Mouse (Mus musculus) ES-E14 (cell line): ENCODE measurements around the gene Acad12. TPM values are rescaled to one million over a fixed set of nuclear protein-coding genes. Genes with fewer than 3 reads are reported as not detected.

Experiments
- DNase-seq: peaks from one replicate; pipeline ENCODE4 v3.0.0-alpha.2; 2013; ENCODE audit warnings: low read depth, low spot score
- H3K27ac ChIP-seq: 2 replicates; pipeline ENCODE4 v1.5.1; 2012; ENCODE audit warnings: low read depth, mild to moderate bottlenecking, low read length, moderate library complexity, mixed read lengths; ENCODE audit not compliant: poor library complexity, insufficient read depth, severe bottlenecking
- H3K36me3 ChIP-seq: 2 replicates; pipeline ENCODE4 v1.6.1; 2012; ENCODE audit warnings: mild to moderate bottlenecking, low read length, moderate library complexity, mixed read lengths; ENCODE audit not compliant: control insufficient read depth, poor library complexity, insufficient read depth, severe bottlenecking
- H3K4me1 ChIP-seq, 2 experiments: fragments of 150-350 bp in 1 of 2; sonication (generic) in 1 of 2; 2 replicates each; pipeline ENCODE4 v1.6.1; 2012; ENCODE audit warnings: low read length in 2 of 2, mild to moderate bottlenecking in 1 of 2, mixed read lengths in 1 of 2; ENCODE audit not compliant: control insufficient read depth in 2 of 2, insufficient read depth in 2 of 2, poor library complexity in 1 of 2
- H3K4me3 ChIP-seq, 2 experiments: fragments of 150-350 bp in 1 of 2; sonication (generic) in 1 of 2; 2 replicates each; pipeline ENCODE4 v1.5.1; 2012; ENCODE audit warnings: low read length in 2 of 2, low read depth in 1 of 2, mild to moderate bottlenecking in 1 of 2, mixed read lengths in 1 of 2; ENCODE audit not compliant: insufficient read depth in 1 of 2, poor library complexity in 1 of 2, severe bottlenecking in 1 of 2
- H3K9ac ChIP-seq: 2 replicates; pipeline ENCODE4 v1.6.1; 2012; ENCODE audit warnings: low read depth, mild to moderate bottlenecking, low read length, mixed read lengths; ENCODE audit not compliant: poor library complexity, insufficient read depth, severe bottlenecking
- H3K9me3 ChIP-seq: fragments of 150-350 bp; sonication (generic); 2 replicates; pipeline ENCODE4 v1.6.1; 2012; ENCODE audit warnings: low read depth, mild to moderate bottlenecking, low read length; ENCODE audit not compliant: control insufficient read depth, insufficient read depth
- CHD2 ChIP-seq: IDR thresholded peaks from 2 replicates; pipeline ENCODE4 v1.6.1; 2014; ENCODE audit warnings: mild to moderate bottlenecking, low read depth, low read length, inconsistent platforms
- HCFC1 ChIP-seq: IDR thresholded peaks from 2 replicates; pipeline ENCODE4 v1.6.1; 2012; ENCODE audit warnings: low read length, inconsistent platforms, borderline replicate concordance; ENCODE audit not compliant: insufficient read depth
- MAFK ChIP-seq: IDR thresholded peaks from 2 replicates; pipeline ENCODE4 v1.6.1; 2014; ENCODE audit warnings: mild to moderate bottlenecking, low read depth, low read length, inconsistent platforms; ENCODE audit not compliant: insufficient read depth
- ZC3H11A ChIP-seq: IDR thresholded peaks from 2 replicates; pipeline ENCODE4 v1.6.1; 2012; ENCODE audit warnings: low read depth, mild to moderate bottlenecking, inconsistent platforms, low read length, borderline replicate concordance
- ZNF384 ChIP-seq: IDR thresholded peaks from 2 replicates; pipeline ENCODE4 v1.6.1; 2012; ENCODE audit warnings: low read depth, low read length, inconsistent platforms
- in situ Hi-C, 2 experiments: fragments of 600-800 bp; cut with MboI; formaldehyde crosslinking; loops; one replicate each; pipeline ENCODE4 v1.15.1; 2025; ENCODE audit warnings: low sequenced_read_pairs in 2 of 2, inconsistent platforms in 1 of 2; ENCODE audit not compliant: unreplicated experiment in 2 of 2
- total RNA-seq: library from RNA; depleted of rRNA; stranded (reverse); fragments of 300-350 nt; gene quantifications from 2 replicates; pipeline ENCODE4 v1.2.3, GENCODE M21; 2012

Acad12 gene
- total RNA-seq, 1 experiment = 6.0 TPM

- no peak for DNase-seq
- no peak overlapping the region for H3K9ac ChIP-seq
- H3K4me3 ChIP-seq = no peak overlapping the region
- H3K9me3 ChIP-seq = no peaks in the 10 kb centered on the region
- H3K27ac ChIP-seq = no peak overlapping the region
- H3K36me3 ChIP-seq = no peaks in the 10 kb centered on the region
- TF ChIP-seq HCFC1 = no peak
- no peak for TF ChIP-seq ZC3H11A
- TF ChIP-seq ZNF384 = no peak
- TF ChIP-seq MAFK = no peak
- in situ Hi-C loops = no loop called here
- H3K4me1 ChIP-seq = peaks cover 3 to 27% of the 10 kb centered on the region in 2 experiments; a peak in 2 of 4 replicates
These were observed 20.7 kb downstream of the Acad12 start for GRCm38 (mm10) chr5:121597991-121598537.

- Histone ChIP-seq H3K4me3 (no peak overlapping the region), H3K36me3 (no peaks in the 10 kb centered on the region), H3K4me1 (peaks cover 3 to 27% of the 10 kb centered on the region in 2 experiments; a peak in 2 of 4 replicates), H3K27ac (no peak overlapping the region), H3K9ac (no peak overlapping the region), H3K9me3 (no peaks in the 10 kb centered on the region)
- in situ Hi-C loops = no loop called here
- no peak for DNase-seq
- no peak for TF ChIP-seq ZNF384
- TF ChIP-seq CHD2 = no peak
- TF ChIP-seq MAFK = no peak
- no peak for TF ChIP-seq ZC3H11A
- no peak for TF ChIP-seq HCFC1
These were observed 21.4 kb downstream of the Acad12 start for GRCm38 (mm10) chr5:121597332-121597731.

DNA sequence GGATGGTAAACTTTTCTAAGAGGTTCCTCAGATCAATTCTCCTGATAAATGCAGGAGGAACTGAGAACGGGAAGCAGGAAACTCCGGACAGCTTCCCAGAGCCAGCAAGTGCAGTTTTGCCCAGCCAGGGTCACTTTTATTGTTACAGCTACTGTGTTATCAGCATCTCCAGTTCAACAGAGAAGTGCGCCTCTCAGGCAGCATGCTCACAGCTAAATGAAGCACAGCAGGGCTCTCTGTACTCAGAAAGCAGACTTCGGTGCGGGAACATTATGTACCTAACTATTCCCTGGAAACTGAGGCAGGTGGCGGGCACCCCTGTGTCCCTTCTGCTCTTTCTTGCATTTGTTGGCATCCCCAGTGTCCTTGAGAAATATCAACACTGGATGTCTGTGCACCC is 22.5 kb downstream of the Acad12 start:
- no peak for DNase-seq
- Histone ChIP-seq H3K4me1 (peaks cover 2 to 25% of the 10 kb centered on the region in 2 experiments; a peak in 2 of 4 replicates), H3K27ac (no peak overlapping the region), H3K4me3 (no peak overlapping the region), H3K9ac (no peak overlapping the region), H3K36me3 (no peaks in the 10 kb centered on the region; the same call in 1 of the 2 replicates), H3K9me3 (no peaks in the 10 kb centered on the region)
- in situ Hi-C loops = no loop called here
- no peak for TF ChIP-seq MAFK
- no peak for TF ChIP-seq ZC3H11A
- TF ChIP-seq HCFC1 = no peak
- no peak for TF ChIP-seq ZNF384
- no peak for TF ChIP-seq CHD2

- Histone ChIP-seq H3K9me3 (no peaks in the 10 kb centered on the region), H3K9ac (no peak overlapping the region), H3K36me3 (no peaks in the 10 kb centered on the region; the same call in 1 of the 2 replicates), H3K4me3 (no peak overlapping the region), H3K4me1 (peaks cover 2 to 25% of the 10 kb centered on the region in 2 experiments; a peak in 2 of 4 replicates), H3K27ac (no peak overlapping the region)
- in situ Hi-C loops = no loop called here
- DNase-seq = no peak
- TF ChIP-seq ZC3H11A (no peak), HCFC1 (no peak), MAFK (no peak), ZNF384 (no peak), CHD2 (no peak)
These were observed 23.0 kb downstream of the Acad12 start for GRCm38 (mm10) chr5:121595758-121596157.
